In the genomic region with DNA sequence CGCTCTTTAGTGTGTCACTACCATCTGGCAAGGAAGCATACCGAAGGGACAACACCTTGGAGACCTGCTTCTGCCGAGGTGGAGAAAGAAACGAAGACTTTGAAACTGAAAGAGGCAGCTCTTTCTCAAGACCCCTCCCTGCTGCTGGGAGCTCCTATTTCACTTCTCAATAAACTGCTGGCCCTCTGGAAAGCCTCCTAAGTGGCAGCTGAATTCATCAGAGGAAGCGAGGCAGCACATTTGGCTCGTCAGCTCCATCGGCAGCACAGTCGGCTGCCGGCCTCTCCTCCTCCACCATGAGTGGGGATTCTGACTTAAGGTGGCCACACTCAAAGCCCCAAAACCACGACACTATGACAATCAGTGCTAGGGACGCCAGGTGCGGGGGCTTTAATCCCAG, we compare ENCODE assay signal across 8 mouse cellular contexts. TPM values are rescaled to one million over a fixed set of nuclear protein-coding genes. Genes with fewer than 3 reads are reported as not detected.
DNase-seq lines count a peak whose midpoint lies in the region; ATAC-seq and TF ChIP-seq lines count a peak whose summit lies in the region.

No protein-coding gene starts in this region.

- no peaks in the 10 kb centered on the region for H3K9me3 ChIP-seq in hindbrain, embryonic 10.5 days
- H3K9me3 ChIP-seq in hindbrain, embryonic 16.5 days (ENCODE audit: control insufficient read depth, low read length), result no peaks in the 10 kb centered on the region
- no peaks in the 10 kb centered on the region for H3K9me3 ChIP-seq in kidney, postnatal 0 days (replicated peaks; ENCODE audit: low read length)
- no peaks in the 10 kb centered on the region for H3K9me3 ChIP-seq in midbrain, embryonic 16.5 days (replicated peaks; ENCODE audit: control insufficient read depth, low read length, poor library complexity, severe bottlenecking)

- peak overlapping the region; percentile 72 for H3K27ac ChIP-seq in hindbrain, embryonic 10.5 days
- no peak overlapping the region for H3K27ac ChIP-seq in hindbrain, embryonic 16.5 days (ENCODE audit: low read depth, low read length)
- H3K27ac ChIP-seq in kidney, postnatal 0 days, result peak overlapping the region; percentile 60
- no peak overlapping the region for H3K27ac ChIP-seq in midbrain, embryonic 16.5 days (ENCODE audit: low read length)

- H3K27me3 ChIP-seq in hindbrain, embryonic 10.5 days (ENCODE audit: insufficient read depth, poor library complexity, severe bottlenecking), result no peaks in the 10 kb centered on the region
- H3K27me3 ChIP-seq in hindbrain, embryonic 16.5 days (replicated peaks; ENCODE audit: control insufficient read depth, insufficient read depth, low read length), result no peaks in the 10 kb centered on the region
- no peaks in the 10 kb centered on the region for H3K27me3 ChIP-seq in kidney, postnatal 0 days (ENCODE audit: insufficient read depth, low read length)
- no peaks in the 10 kb centered on the region for H3K27me3 ChIP-seq in midbrain, embryonic 16.5 days (ENCODE audit: control insufficient read depth, insufficient read depth, low read depth, low read length)

- no peak overlapping the region for H3K4me3 ChIP-seq in hindbrain, embryonic 10.5 days
- no peak overlapping the region for H3K4me3 ChIP-seq in hindbrain, embryonic 16.5 days (ENCODE audit: low read length)
- H3K4me3 ChIP-seq in kidney, postnatal 0 days (replicated peaks; ENCODE audit: low read depth, low read length), result no peak overlapping the region
- H3K4me3 ChIP-seq in midbrain, embryonic 16.5 days (ENCODE audit: low read depth, low read length), result no peak overlapping the region

- ATAC-seq in hindbrain, embryonic 16.5 days, result no peak
- no peak for ATAC-seq in kidney, postnatal 0 days (replicated peaks; ENCODE audit: low FRiP score, low read depth)
- no peak for ATAC-seq in monocyte, adult 5-6 weeks (replicated peaks; ENCODE audit: insufficient number of reproducible peaks, low FRiP score, low TSS enrichment, poor library complexity, severe bottlenecking)
- no peak for ATAC-seq in megakaryocyte progenitor cell, adult 5-6 weeks (replicated peaks; ENCODE audit: poor library complexity)
- ATAC-seq in midbrain, embryonic 16.5 days, result no peak

- no peak overlapping the region for H3K4me2 ChIP-seq in hindbrain, embryonic 16.5 days (ENCODE audit: low read length)
- H3K4me2 ChIP-seq in kidney, postnatal 0 days (ENCODE audit: low read length), result peak overlapping the region; percentile 27
- H3K4me2 ChIP-seq in midbrain, embryonic 16.5 days (ENCODE audit: low read length), result no peak overlapping the region

- H3K36me3 ChIP-seq in hindbrain, embryonic 10.5 days, result peaks cover 63% of the 10 kb centered on the region
- H3K36me3 ChIP-seq in hindbrain, embryonic 16.5 days (ENCODE audit: control insufficient read depth, insufficient read depth, low read length), result peaks cover 11% of the 10 kb centered on the region
- 0 out of 2 replicates have a peak, but pooled peaks cover 13% of the 10 kb centered on the region for H3K36me3 ChIP-seq in kidney, postnatal 0 days (ENCODE audit: insufficient read depth, low read length)
- H3K36me3 ChIP-seq in midbrain, embryonic 16.5 days (ENCODE audit: control insufficient read depth, insufficient read depth, low read length), result peaks cover 12% of the 10 kb centered on the region; the same call in 1 of the 2 replicates

- no peak overlapping the region for H3K9ac ChIP-seq in hindbrain, embryonic 16.5 days (ENCODE audit: low read depth, low read length)
- H3K9ac ChIP-seq in kidney, postnatal 0 days (ENCODE audit: low read depth, low read length), result no peak overlapping the region
- H3K9ac ChIP-seq in midbrain, embryonic 16.5 days (ENCODE audit: low read depth, low read length), result no peak overlapping the region

- H3K4me1 ChIP-seq in hindbrain, embryonic 10.5 days (replicated peaks), result peaks cover 19% of the 10 kb centered on the region
- peaks cover 12% of the 10 kb centered on the region for H3K4me1 ChIP-seq in hindbrain, embryonic 16.5 days (ENCODE audit: control insufficient read depth, insufficient read depth, low read depth, low read length)
- H3K4me1 ChIP-seq in kidney, postnatal 0 days (replicated peaks; ENCODE audit: insufficient read depth, low read length), result 0 out of 2 replicates have a peak, but pooled peaks cover 8% of the 10 kb centered on the region
- no peaks in the 10 kb centered on the region; the same call in 1 of the 2 replicates for H3K4me1 ChIP-seq in midbrain, embryonic 16.5 days (ENCODE audit: control insufficient read depth, insufficient read depth, low read length)

- DNase-seq in hindbrain, embryonic 10.5 days (ENCODE audit: low spot score), result no peak
- peak; percentile 2 for DNase-seq in adrenal gland, postnatal 10 days
- peak; percentile 37 for DNase-seq in embryo, embryonic 11 days
- peak; percentile 80 for DNase-seq in kidney, postnatal 0 days (ENCODE audit: low spot score)

- WGBS in hindbrain, embryonic 10.5 days, result 62% methylated on average over 12 of the region's 12 CpGs
- 47% methylated on average over 12 of the region's 12 CpGs for WGBS in hindbrain, embryonic 16.5 days
- WGBS in kidney, postnatal 0 days, result 27% methylated on average over 12 of the region's 12 CpGs
- 55% methylated on average over 12 of the region's 12 CpGs for WGBS in midbrain, embryonic 16.5 days

- TF ChIP-seq CTCF in kidney, postnatal 0 days (IDR thresholded peaks at IDR 0.05; ENCODE audit: low read depth), result no peak

RNA-seq across cellular contexts. Expression of gene B4galt5, which starts 41.3 kb away (rescaled TPM):
- polyA plus RNA-seq in hindbrain, embryonic 10.5 days (2016; fragmentation: Nextera tagmentation; extraction: Ambion mirVana), result 8.4 and 10.6 TPM in 2 replicates
- polyA plus RNA-seq in hindbrain, embryonic 16.5 days (2015; fragmentation: Nextera tagmentation; extraction: Ambion mirVana), result 19.7 and 22.6 TPM in 2 replicates
- 10 to 100 TPM; 55.5 to 76.9 TPM for total RNA-seq in adrenal gland, postnatal 10 days (2021)
- 19.5 and 22.6 TPM in 2 replicates for polyA plus RNA-seq in kidney, postnatal 0 days (2015; fragmentation: Nextera tagmentation; extraction: Ambion mirVana)
- total RNA-seq in monocyte, adult 5-6 weeks (2017), result 107 to 198 TPM (median 140 TPM) in 3 replicates
- 14.6 and 23.7 TPM in 2 replicates for total RNA-seq in megakaryocyte progenitor cell, adult 5-6 weeks (2015)
- total RNA-seq in megakaryocyte progenitor cell, adult 5-6 weeks (2017), result 15.4 and 24.2 TPM in 2 replicates
- polyA plus RNA-seq in midbrain, embryonic 16.5 days (2015; fragmentation: Nextera tagmentation; extraction: Ambion mirVana), result 16.6 and 18.1 TPM in 2 replicates

Comparison
In these comparisons a context has a peak if more than half of its experiments do, and no peak if none do; other contexts are left out.
1. H3K27ac ChIP-seq: peak in hindbrain, embryonic 10.5 days (single experiment) and kidney, postnatal 0 days (single experiment); none in hindbrain, embryonic 16.5 days (single experiment) and midbrain, embryonic 16.5 days (single experiment).